Mouse (Mus musculus): Measurements from ENCODE around the gene Olfr649. TPM values are rescaled to one million over a fixed set of nuclear protein-coding genes. Genes with fewer than 3 reads are reported as not detected.

The Olfr649 gene
- polyA plus RNA-seq, 1 experiment from 2014 or later = not detected

DNA sequence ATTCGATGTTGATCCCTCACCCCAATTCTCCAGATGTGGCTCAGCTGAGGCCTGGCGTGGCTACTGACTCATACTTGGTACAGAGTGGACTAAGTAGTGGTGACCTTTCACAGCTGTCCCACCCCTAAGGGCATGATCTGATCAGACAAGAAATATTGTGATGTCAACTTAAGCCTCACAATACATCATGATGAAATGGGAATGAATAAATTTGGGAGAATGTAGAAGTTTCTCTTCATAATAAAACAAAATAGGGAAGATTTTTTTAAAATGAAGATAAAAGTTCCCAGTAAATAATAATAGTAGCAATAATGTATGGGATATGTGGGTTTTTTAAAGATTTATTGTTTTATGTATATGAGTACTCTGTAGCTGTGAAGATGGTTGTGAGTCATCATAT lies 45.3 kb downstream of the Olfr649 start, which contains the start of gene Ubqlnl:
TSS of gene Ubqlnl (minus strand) at position 101 of the 400 bp plus-strand sequence.
- WGBS = 86% methylated on average over 2 of the region's 2 CpGs
- Histone ChIP-seq H3K36me3 (ENCODE audit: control insufficient read depth, insufficient read depth, low read length) (no peaks in the 10 kb centered on the region), H3K4me3 (ENCODE audit: low read depth, low read length) (no peak within 1 kb of the TSS), H3K27ac (ENCODE audit: low read depth, low read length) (no peak within 1 kb of the TSS), H3K4me1 (ENCODE audit: control insufficient read depth, insufficient read depth, low read length) (no peaks in the 10 kb centered on the region), H3K9me3 (ENCODE audit: control insufficient read depth, low read length) (no peaks in the 10 kb centered on the region), H3K4me2 (ENCODE audit: low read depth) (no peak within 1 kb of the TSS), H3K27me3 (ENCODE audit: control insufficient read depth, insufficient read depth, low read length) (no peaks in the 10 kb centered on the region), H3K9ac (ENCODE audit: low read length) (no peak within 1 kb of the TSS)
- DNase-seq (ENCODE audit: low spot score) = no peak
- no peak for ATAC-seq (ENCODE audit: insufficient read depth, low FRiP score, low TSS enrichment)

DNA sequence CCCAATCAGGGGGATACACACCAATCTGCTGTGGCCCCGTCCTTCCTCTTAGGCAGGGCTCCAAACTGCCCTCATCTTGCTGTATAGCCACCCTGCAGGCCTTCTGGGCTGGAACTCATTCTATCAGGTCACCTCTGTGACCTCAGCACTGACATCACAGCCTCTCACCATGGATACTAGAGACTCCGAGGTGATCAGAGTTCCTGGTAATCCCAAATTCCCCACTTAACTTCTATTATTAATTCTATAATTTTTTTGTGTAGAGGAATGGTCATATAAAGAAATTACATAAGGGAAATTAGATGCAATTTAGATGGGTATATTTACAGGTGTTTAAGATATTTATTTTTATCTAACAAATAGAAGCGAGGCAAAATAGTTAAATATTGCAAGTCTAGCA lies 52.6 kb downstream of the Olfr649 start, which contains the start of gene Ubqln3:
TSS of gene Ubqln3 (minus strand) at position 101 of the 400 bp plus-strand sequence.
- 80% methylated on average over 3 of the region's 3 CpGs for WGBS
- Histone ChIP-seq H3K27ac (ENCODE audit: low read depth, low read length) (no peak within 1 kb of the TSS), H3K4me1 (ENCODE audit: control insufficient read depth, insufficient read depth, low read length) (no peaks in the 10 kb centered on the region), H3K9me3 (ENCODE audit: control insufficient read depth, low read length) (no peaks in the 10 kb centered on the region), H3K9ac (ENCODE audit: low read length) (no peak within 1 kb of the TSS), H3K4me2 (ENCODE audit: low read depth) (no peak within 1 kb of the TSS), H3K4me3 (ENCODE audit: low read depth, low read length) (no peak within 1 kb of the TSS), H3K36me3 (ENCODE audit: control insufficient read depth, insufficient read depth, low read length) (no peaks in the 10 kb centered on the region), H3K27me3 (ENCODE audit: control insufficient read depth, insufficient read depth, low read length) (no peaks in the 10 kb centered on the region)
- no peak for ATAC-seq (ENCODE audit: insufficient read depth, low FRiP score, low TSS enrichment)
- no peak for DNase-seq (ENCODE audit: low spot score)

Other genes with a start within 250 kb of the Olfr649 start
- gene Olfr635, start 224.8 kb downstream of the Olfr649 start, polyA plus RNA-seq (2014; fragmentation: Nextera tagmentation; extraction: Ambion mirVana) = not detected in 2 replicates
- gene Olfr638, start 197.2 kb downstream of the Olfr649 start, polyA plus RNA-seq (2014; fragmentation: Nextera tagmentation; extraction: Ambion mirVana) = not detected in 2 replicates
- not detected in 2 replicates for gene Olfr639, start 178.7 kb downstream of the Olfr649 start, polyA plus RNA-seq (2014; fragmentation: Nextera tagmentation; extraction: Ambion mirVana)
- gene Olfr640, start 170.4 kb downstream of the Olfr649 start, polyA plus RNA-seq (2014; fragmentation: Nextera tagmentation; extraction: Ambion mirVana) = not detected in 2 replicates
- not detected in 2 replicates for gene Olfr641, start 160.5 kb downstream of the Olfr649 start, polyA plus RNA-seq (2014; fragmentation: Nextera tagmentation; extraction: Ambion mirVana)
- not detected in 2 replicates for gene Olfr642, start 143.3 kb downstream of the Olfr649 start, polyA plus RNA-seq (2014; fragmentation: Nextera tagmentation; extraction: Ambion mirVana)
- not detected in 2 replicates for gene 4930516K23Rik, start 134.5 kb downstream of the Olfr649 start, polyA plus RNA-seq (2014; fragmentation: Nextera tagmentation; extraction: Ambion mirVana)
- not detected in 2 replicates for gene Olfr644, start 124.1 kb downstream of the Olfr649 start, polyA plus RNA-seq (2014; fragmentation: Nextera tagmentation; extraction: Ambion mirVana)
- not detected in 2 replicates for gene Olfr645, start 110.5 kb downstream of the Olfr649 start, polyA plus RNA-seq (2014; fragmentation: Nextera tagmentation; extraction: Ambion mirVana)
- not detected in 2 replicates for gene Olfr646, start 91.1 kb downstream of the Olfr649 start, polyA plus RNA-seq (2014; fragmentation: Nextera tagmentation; extraction: Ambion mirVana)
- not detected in 2 replicates for gene Ubqln5, start 66.2 kb downstream of the Olfr649 start, polyA plus RNA-seq (2014; fragmentation: Nextera tagmentation; extraction: Ambion mirVana)
- not detected in 2 replicates for gene Olfr643, start 58.6 kb downstream of the Olfr649 start, polyA plus RNA-seq (2014; fragmentation: Nextera tagmentation; extraction: Ambion mirVana)
- not detected in 2 replicates for gene Ubqln3, start 52.7 kb downstream of the Olfr649 start, polyA plus RNA-seq (2014; fragmentation: Nextera tagmentation; extraction: Ambion mirVana)
- gene Ubqlnl, start 45.4 kb downstream of the Olfr649 start, polyA plus RNA-seq (2014; fragmentation: Nextera tagmentation; extraction: Ambion mirVana) = not detected in 2 replicates
- gene Olfm5, start 31.2 kb downstream of the Olfr649 start, polyA plus RNA-seq (2014; fragmentation: Nextera tagmentation; extraction: Ambion mirVana) = 0.11 TPM in 1 of 2 replicates, not detected in the other
- gene Olfr648, start 12.6 kb downstream of the Olfr649 start, polyA plus RNA-seq (2014; fragmentation: Nextera tagmentation; extraction: Ambion mirVana) = 0.16 and 0.17 TPM in 2 replicates
- gene Trim6, start 22.8 kb upstream of the Olfr649 start, polyA plus RNA-seq (2014; fragmentation: Nextera tagmentation; extraction: Ambion mirVana) = 2.5 and 3.1 TPM in 2 replicates
- gene Trim34a, start 48.5 kb upstream of the Olfr649 start, polyA plus RNA-seq (2014; fragmentation: Nextera tagmentation; extraction: Ambion mirVana) = 0.74 and 0.84 TPM in 2 replicates
- 0.07 TPM in 2 replicates for gene Trim5, start 92.1 kb upstream of the Olfr649 start, polyA plus RNA-seq (2014; fragmentation: Nextera tagmentation; extraction: Ambion mirVana)
- 2.2 TPM in 2 replicates for gene Trim12a, start 119.5 kb upstream of the Olfr649 start, polyA plus RNA-seq (2014; fragmentation: Nextera tagmentation; extraction: Ambion mirVana)
- not detected in 2 replicates for gene Trim34b, start 133.5 kb upstream of the Olfr649 start, polyA plus RNA-seq (2014; fragmentation: Nextera tagmentation; extraction: Ambion mirVana)
- gene Trim12c, start 157.4 kb upstream of the Olfr649 start, polyA plus RNA-seq (2014; fragmentation: Nextera tagmentation; extraction: Ambion mirVana) = 0.45 and 0.62 TPM in 2 replicates
- gene Trim30b, start 173.9 kb upstream of the Olfr649 start, polyA plus RNA-seq (2014; fragmentation: Nextera tagmentation; extraction: Ambion mirVana) = not detected in 2 replicates
- gene Trim30c, start 204.9 kb upstream of the Olfr649 start, polyA plus RNA-seq (2014; fragmentation: Nextera tagmentation; extraction: Ambion mirVana) = not detected in 2 replicates